Mouse (Mus musculus) olfactory bulb, adult 2 months (tissue): ENCODE results near the gene Ring1.

Source experiments
- CTCF ChIP-seq: fragments of 200-500 bp; IDR thresholded peaks from 2 replicates; pipeline ENCODE4 v1.5.1; 2012; ENCODE audit warnings: low read depth, mild to moderate bottlenecking, low read length, moderate library complexity; ENCODE audit not compliant: insufficient read depth
- POLR2A ChIP-seq: fragments of 200-500 bp; IDR thresholded peaks from 2 replicates; pipeline ENCODE4 v1.6.1; 2012; ENCODE audit warnings: mild to moderate bottlenecking, low read depth, low read length, moderate library complexity; ENCODE audit not compliant: insufficient read depth

GRCm38 (mm10) chr17:34033441-34033840, 9.0 kb upstream of the Ring1 start:
- no peak for TF ChIP-seq CTCF
- no peak for TF ChIP-seq POLR2A
